Mouse (Mus musculus) C2C12 (cell line): ENCODE results near the gene Asf1b. TPM values are rescaled to one million over a fixed set of nuclear protein-coding genes. Genes with fewer than 3 reads are reported as not detected.

Experiments
- H3K27me3 ChIP-seq: one replicate; pipeline ENCODE4 v1.6.1; 2011; ENCODE audit not compliant: control insufficient read depth, insufficient read depth, insufficient read length
- H3K36me3 ChIP-seq: one replicate; pipeline ENCODE4 v1.6.1; 2011; ENCODE audit not compliant: control insufficient read depth, insufficient read depth
- H3K4me3 ChIP-seq: one replicate; pipeline ENCODE4 v1.5.1; 2011; ENCODE audit warnings: mild to moderate bottlenecking, control low read depth; ENCODE audit not compliant: poor library complexity, insufficient read depth, severe bottlenecking
- H3K79me2 ChIP-seq: one replicate; pipeline ENCODE4 v1.6.1; 2011; ENCODE audit not compliant: control insufficient read depth, insufficient read depth
- H3K79me3 ChIP-seq: one replicate; pipeline ENCODE4 v1.6.1; 2011; ENCODE audit warnings: low read depth, control low read depth
- H3ac ChIP-seq: one replicate; pipeline ENCODE3; 2011; ENCODE audit warnings: low read depth; ENCODE audit not compliant: control insufficient read depth, insufficient read length
- CEBPB ChIP-seq: IDR thresholded peaks from one replicate; pipeline ENCODE4 v1.6.1; 2011; ENCODE audit warnings: low read depth, mild to moderate bottlenecking, control low read depth, moderate library complexity
- CTCF ChIP-seq: IDR thresholded peaks from one replicate; pipeline ENCODE4 v1.5.1; 2011; ENCODE audit not compliant: control insufficient read depth, insufficient read depth, insufficient read length
- FOSL1 ChIP-seq: IDR thresholded peaks from one replicate; pipeline ENCODE4 v1.8.0; 2011; ENCODE audit warnings: mild to moderate bottlenecking, low read length; ENCODE audit not compliant: poor library complexity, insufficient read depth, severe bottlenecking
- MAX ChIP-seq: IDR thresholded peaks from one replicate; pipeline ENCODE4 v1.6.1; 2011; ENCODE audit warnings: mild to moderate bottlenecking, control low read depth
- MYOD1 ChIP-seq: IDR thresholded peaks from one replicate; pipeline ENCODE4 v1.6.1; 2011; ENCODE audit warnings: low read depth; ENCODE audit not compliant: control insufficient read depth, insufficient read length
- MYOG ChIP-seq: IDR thresholded peaks from one replicate; pipeline ENCODE4 v1.6.1; 2011; ENCODE audit not compliant: control insufficient read depth, insufficient read length; ENCODE audit errors: extremely low read depth
- USF1 ChIP-seq: IDR thresholded peaks from one replicate; pipeline ENCODE4 v1.6.1; 2011; ENCODE audit warnings: low read depth, mild to moderate bottlenecking, control low read depth, moderate library complexity
- polyA plus RNA-seq: library from polyadenylated mRNA; unstranded; fragments of >200 nt; fragmentation: generic; extraction: Trizol; gene quantifications from one replicate; pipeline ENCODE4 v1.2.1, GENCODE M21; 2012; ENCODE audit warnings: missing spikeins

The Asf1b gene
- polyA plus RNA-seq, 1 experiment: 140 TPM

GRCm38 (mm10) chr8:83967701-83968100, 12.4 kb downstream of the Asf1b start:
- no peak overlapping the region for H3K4me3 ChIP-seq
- no peak overlapping the region for H3ac ChIP-seq
- H3K79me2 ChIP-seq: peaks cover 13% of the 10 kb centered on the region
- no peaks in the 10 kb centered on the region for H3K27me3 ChIP-seq
- TF ChIP-seq CEBPB (no peak), USF1 (no peak), CTCF (no peak), FOSL1 (no peak), MYOG (no peak), MAX (no peak), MYOD1 (no peak)
- peaks cover 52% of the 10 kb centered on the region for H3K36me3 ChIP-seq
- peaks cover 7% of the 10 kb centered on the region for H3K79me3 ChIP-seq

DNA sequence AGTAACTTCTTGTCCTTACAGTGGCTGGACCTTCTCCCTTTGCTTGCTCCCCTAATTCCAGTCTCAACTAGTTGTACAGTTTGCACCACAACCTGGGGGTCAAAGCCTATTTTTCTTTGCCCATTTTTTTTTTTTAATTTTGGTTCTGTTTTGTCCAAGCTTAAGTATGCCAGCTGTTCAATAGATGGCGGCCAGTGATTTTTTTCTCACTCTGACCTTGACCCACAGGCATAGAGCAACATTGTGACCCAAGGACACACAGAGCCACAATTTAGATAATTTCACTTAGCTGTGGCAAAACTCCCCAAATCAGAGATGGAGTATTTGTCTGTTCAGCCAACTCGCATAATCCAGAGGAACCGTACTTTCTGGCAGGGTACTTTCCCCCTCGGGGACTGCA, 15.8 kb downstream of the Asf1b start:
- no peak overlapping the region for H3ac ChIP-seq
- peaks cover 30% of the 10 kb centered on the region for H3K79me2 ChIP-seq
- TF ChIP-seq MYOG: no peak
- no peak for TF ChIP-seq USF1
- no peak for TF ChIP-seq CEBPB
- no peak for TF ChIP-seq MYOD1
- no peak for TF ChIP-seq MAX
- no peak for TF ChIP-seq FOSL1
- no peak for TF ChIP-seq CTCF

GRCm38 (mm10) chr8:83971661-83972060, 16.4 kb downstream of the Asf1b start:
- TF ChIP-seq CEBPB: no peak
- TF ChIP-seq MAX: no peak
- no peak for TF ChIP-seq CTCF
- TF ChIP-seq MYOD1: no peak
- TF ChIP-seq USF1: no peak
- TF ChIP-seq MYOG: no peak
- TF ChIP-seq FOSL1: no peak

More for the DNA sequence above, 15.8 kb downstream of the Asf1b start:
- Histone ChIP-seq H3K27me3 (no peaks in the 10 kb centered on the region), H3K36me3 (peaks cover 33% of the 10 kb centered on the region), H3K79me3 (peaks cover 7% of the 10 kb centered on the region), H3K4me3 (no peak overlapping the region)

GRCm38 (mm10) chr8:83972150-83973120, 17.1 kb downstream of the Asf1b start, which contains the start of gene Prkaca:
Gene Prkaca (plus strand): TSS chr8:83972993.
- peaks cover 43% of the 10 kb centered on the region for H3K79me2 ChIP-seq
- peak within 1 kb of the TSS; percentile 83 for H3ac ChIP-seq
- TF ChIP-seq MYOD1: no peak
- no peak for TF ChIP-seq CTCF
- TF ChIP-seq USF1: peak; percentile 39
- no peak for TF ChIP-seq MAX
- H3K79me3 ChIP-seq: peaks cover 7% of the 10 kb centered on the region
- peak within 1 kb of the TSS; percentile 66 for H3K4me3 ChIP-seq
- no peaks in the 10 kb centered on the region for H3K27me3 ChIP-seq
- H3K36me3 ChIP-seq: peaks cover 24% of the 10 kb centered on the region

More at GRCm38 (mm10) chr8:83971661-83972060, 16.4 kb downstream of the Asf1b start:
- Histone ChIP-seq H3K4me3 (no peak overlapping the region), H3K79me3 (peaks cover 7% of the 10 kb centered on the region), H3K36me3 (peaks cover 32% of the 10 kb centered on the region), H3K27me3 (no peaks in the 10 kb centered on the region), H3K79me2 (peaks cover 35% of the 10 kb centered on the region), H3ac (no peak overlapping the region)

- no peak for TF ChIP-seq USF1
- TF ChIP-seq MYOG: no peak
- peak; percentile 59 for TF ChIP-seq MYOD1
- TF ChIP-seq CEBPB: no peak
- TF ChIP-seq MAX: no peak
- TF ChIP-seq CTCF: no peak
- no peak for TF ChIP-seq FOSL1
These were observed 18.1 kb downstream of the Asf1b start for GRCm38 (mm10) chr8:83973161-83974031.

More at GRCm38 (mm10) chr8:83973161-83974031, 18.1 kb downstream of the Asf1b start:
- H3K79me3 ChIP-seq: peaks cover 7% of the 10 kb centered on the region
- H3ac ChIP-seq: peak overlapping the region; percentile 70
- H3K4me3 ChIP-seq: peak overlapping the region; percentile 66
- no peaks in the 10 kb centered on the region for H3K27me3 ChIP-seq
- peaks cover 49% of the 10 kb centered on the region for H3K79me2 ChIP-seq
- H3K36me3 ChIP-seq: peaks cover 17% of the 10 kb centered on the region
